Mouse (Mus musculus) MEL (cell line): ENCODE results near the gene Frs2. TPM values are rescaled to one million over a fixed set of nuclear protein-coding genes. Genes with fewer than 3 reads are reported as not detected.

Experiments
- DNase-seq: peaks from one replicate; pipeline ENCODE4 v3.0.0; 2011; ENCODE audit warnings: low read depth, low spot score
- H3K27ac ChIP-seq: 2 replicates; pipeline ENCODE4 v1.5.1; 2012; ENCODE audit warnings: low read depth, mild to moderate bottlenecking, control low read depth, low read length, moderate library complexity; ENCODE audit not compliant: control insufficient read depth
- H3K27me3 ChIP-seq, 2 experiments: fragments of 150-350 bp in 1 of 2; sonication (generic) in 1 of 2; 2 replicates each; pipeline ENCODE4 v1.6.1; 2012; ENCODE audit warnings: low read length in 2 of 2, mild to moderate bottlenecking in 2 of 2, improper control_type of control experiment in 1 of 2, moderate library complexity in 1 of 2; ENCODE audit not compliant: insufficient read depth in 2 of 2, control insufficient read depth in 1 of 2
- H3K36me3 ChIP-seq, 2 experiments: 2 replicates each; pipeline ENCODE4 v1.6.1; 2012 to 2014; ENCODE audit warnings: low read length in 2 of 2, improper control_type of control experiment in 1 of 2, inconsistent platforms in 1 of 2, mild to moderate bottlenecking in 1 of 2; ENCODE audit not compliant: insufficient read depth in 2 of 2, control insufficient read depth in 1 of 2
- H3K4me1 ChIP-seq, 2 experiments: fragments of 150-350 bp in 1 of 2; sonication (generic) in 1 of 2; 2 replicates each; pipeline ENCODE4 v1.6.1; 2012; ENCODE audit warnings: low read length in 2 of 2, improper control_type of control experiment in 1 of 2, mild to moderate bottlenecking in 1 of 2; ENCODE audit not compliant: insufficient read depth in 2 of 2, control insufficient read depth in 1 of 2
- H3K4me3 ChIP-seq, 2 experiments: fragments of 150-350 bp in 1 of 2; sonication (generic) in 1 of 2; 2 replicates each; pipeline ENCODE4 v1.5.1; 2012; ENCODE audit warnings: low read depth in 2 of 2, low read length in 2 of 2, mild to moderate bottlenecking in 2 of 2, moderate library complexity in 2 of 2, control low read depth in 1 of 2, improper control_type of control experiment in 1 of 2; ENCODE audit not compliant: control insufficient read depth in 1 of 2, insufficient read depth in 1 of 2
- H3K79me2 ChIP-seq: 2 replicates; pipeline ENCODE4 v1.6.1; 2012; ENCODE audit warnings: mild to moderate bottlenecking, low read length, moderate library complexity; ENCODE audit not compliant: control insufficient read depth, poor library complexity, insufficient read depth
- H3K9ac ChIP-seq: 2 replicates; pipeline ENCODE4 v1.6.1; 2012; ENCODE audit warnings: low read depth, mild to moderate bottlenecking, control low read depth, low read length, moderate library complexity; ENCODE audit not compliant: control insufficient read depth, poor library complexity, severe bottlenecking
- H3K9me3 ChIP-seq: fragments of 150-350 bp; sonication (generic); replicated peaks from 2 replicates; pipeline ENCODE4 v1.6.1; 2012; ENCODE audit warnings: mild to moderate bottlenecking, low read length, improper control_type of control experiment, moderate library complexity; ENCODE audit not compliant: insufficient read depth
- CHD2 ChIP-seq: IDR thresholded peaks from 2 replicates; pipeline ENCODE4 v1.6.1; 2011; ENCODE audit warnings: low read length, improper control_type of control experiment
- CTCF ChIP-seq, 3 experiments: IDR thresholded peaks in 2 of 3; conservative IDR thresholded peaks in 1 of 3; 2 replicates each; pipeline ENCODE4 v1.5.1; 2011 to 2012; ENCODE audit warnings: low read length in 3 of 3, low read depth in 2 of 3, mild to moderate bottlenecking in 2 of 3, improper control_type of control experiment in 1 of 3, inconsistent platforms in 1 of 3, mixed read lengths in 1 of 3, moderate library complexity in 1 of 3; ENCODE audit not compliant: control insufficient read depth in 1 of 3, insufficient read depth in 1 of 3, poor library complexity in 1 of 3, severe bottlenecking in 1 of 3
- E2F4 ChIP-seq: IDR thresholded peaks from 2 replicates; pipeline ENCODE4 v1.6.1; 2011; ENCODE audit warnings: low read depth, low read length, improper control_type of control experiment, borderline replicate concordance
- ELF1 ChIP-seq: IDR thresholded peaks from 2 replicates; pipeline ENCODE4 v1.6.1; 2014; ENCODE audit warnings: low read depth, mild to moderate bottlenecking, inconsistent platforms, low read length, improper control_type of control experiment, moderate library complexity
- GATA1 ChIP-seq: IDR thresholded peaks from 2 replicates; pipeline ENCODE4 v1.6.1; 2011; ENCODE audit warnings: low read depth, low read length, improper control_type of control experiment
- HCFC1 ChIP-seq: IDR thresholded peaks from 2 replicates; pipeline ENCODE4 v1.6.1; 2012; ENCODE audit warnings: low read depth, mild to moderate bottlenecking, inconsistent platforms, low read length, improper control_type of control experiment, moderate library complexity
- KAT2A ChIP-seq: conservative IDR thresholded peaks from 2 replicates; pipeline ENCODE4 v1.6.1; 2012; ENCODE audit warnings: low read depth, low read length, improper control_type of control experiment, inconsistent platforms
- MAFK ChIP-seq: IDR thresholded peaks from 2 replicates; pipeline ENCODE4 v1.6.1; 2011; ENCODE audit warnings: low read depth, mild to moderate bottlenecking, low read length, improper control_type of control experiment, borderline replicate concordance
- MAX ChIP-seq: IDR thresholded peaks from 2 replicates; pipeline ENCODE4 v1.6.1; 2011; ENCODE audit warnings: low read length, improper control_type of control experiment
- NRF1 ChIP-seq: IDR thresholded peaks from 2 replicates; pipeline ENCODE4 v1.6.1; 2014; ENCODE audit warnings: low read depth, mild to moderate bottlenecking, inconsistent platforms, low read length, improper control_type of control experiment, moderate library complexity; ENCODE audit not compliant: poor library complexity, insufficient read depth, severe bottlenecking
- POLR2A ChIP-seq, 2 experiments: IDR thresholded peaks; 2 replicates each; pipeline ENCODE4 v1.6.1; 2011 to 2012; ENCODE audit warnings: low read length in 2 of 2, mild to moderate bottlenecking in 2 of 2, control low read depth in 1 of 2, improper control_type of control experiment in 1 of 2, low read depth in 1 of 2, moderate library complexity in 1 of 2; ENCODE audit not compliant: control insufficient read depth in 1 of 2, insufficient read depth in 1 of 2, poor library complexity in 1 of 2
- POLR2AphosphoS5 ChIP-seq: IDR thresholded peaks from 2 replicates; pipeline ENCODE4 v1.6.1; 2012; ENCODE audit warnings: low read depth, borderline replicate concordance, mild to moderate bottlenecking, inconsistent platforms, low read length, moderate library complexity, mixed read lengths
- RCOR1 ChIP-seq: IDR thresholded peaks from 2 replicates; pipeline ENCODE4 v1.6.1; 2012; ENCODE audit warnings: low read depth, mild to moderate bottlenecking, inconsistent platforms, low read length, improper control_type of control experiment
- SIN3A ChIP-seq: IDR thresholded peaks from 2 replicates; pipeline ENCODE4 v1.6.1; 2012; ENCODE audit warnings: low read length, improper control_type of control experiment, inconsistent platforms
- TAL1 ChIP-seq: IDR thresholded peaks from 2 replicates; pipeline ENCODE4 v1.6.1; 2012; ENCODE audit warnings: mild to moderate bottlenecking, inconsistent platforms, low read length, moderate library complexity, mixed read lengths
- USF1 ChIP-seq: IDR thresholded peaks from 2 replicates; pipeline ENCODE4 v1.6.1; 2014; ENCODE audit warnings: low read depth, mild to moderate bottlenecking, inconsistent platforms, low read length, improper control_type of control experiment, moderate library complexity
- USF2 ChIP-seq, 2 experiments: IDR thresholded peaks; 2 replicates each; pipeline ENCODE4 v1.6.1; 2011 to 2012; ENCODE audit warnings: improper control_type of control experiment in 2 of 2, low read length in 2 of 2, borderline replicate concordance in 1 of 2, inconsistent platforms in 1 of 2, low read depth in 1 of 2, mild to moderate bottlenecking in 1 of 2; ENCODE audit not compliant: insufficient read depth in 1 of 2
- ZMIZ1 ChIP-seq: IDR thresholded peaks from 2 replicates; pipeline ENCODE4 v1.6.1; 2012; ENCODE audit warnings: low read depth, mild to moderate bottlenecking, inconsistent platforms, low read length, improper control_type of control experiment, moderate library complexity
- ZNF384 ChIP-seq: IDR thresholded peaks from 2 replicates; pipeline ENCODE4 v1.6.1; 2012; ENCODE audit warnings: low read depth, mild to moderate bottlenecking, inconsistent platforms, low read length, improper control_type of control experiment
- polyA plus RNA-seq, 2 experiments: library from polyadenylated mRNA; stranded (reverse) in 1 of 2; unstranded in 1 of 2; fragments of >175 nt in 1 of 2; fragments of >200 nt in 1 of 2; gene quantifications; 2 replicates each; pipeline versions ENCODE4 v1.2.1 to v1.2.4; 2012; ENCODE audit warnings: low replicate concordance in 2 of 2, low read depth in 1 of 2; ENCODE audit not compliant: insufficient read length in 2 of 2, insufficient read depth in 1 of 2, missing spikeins in 1 of 2
- total RNA-seq: library from RNA; depleted of rRNA; stranded (reverse); fragments of 300-350 nt; gene quantifications from 2 replicates; pipeline ENCODE4 v1.2.3, GENCODE M21; 2012

Frs2 gene
- total and polyA plus RNA-seq, 3 experiments, result 6.7 to 129 (median 11.8) TPM

DNA sequence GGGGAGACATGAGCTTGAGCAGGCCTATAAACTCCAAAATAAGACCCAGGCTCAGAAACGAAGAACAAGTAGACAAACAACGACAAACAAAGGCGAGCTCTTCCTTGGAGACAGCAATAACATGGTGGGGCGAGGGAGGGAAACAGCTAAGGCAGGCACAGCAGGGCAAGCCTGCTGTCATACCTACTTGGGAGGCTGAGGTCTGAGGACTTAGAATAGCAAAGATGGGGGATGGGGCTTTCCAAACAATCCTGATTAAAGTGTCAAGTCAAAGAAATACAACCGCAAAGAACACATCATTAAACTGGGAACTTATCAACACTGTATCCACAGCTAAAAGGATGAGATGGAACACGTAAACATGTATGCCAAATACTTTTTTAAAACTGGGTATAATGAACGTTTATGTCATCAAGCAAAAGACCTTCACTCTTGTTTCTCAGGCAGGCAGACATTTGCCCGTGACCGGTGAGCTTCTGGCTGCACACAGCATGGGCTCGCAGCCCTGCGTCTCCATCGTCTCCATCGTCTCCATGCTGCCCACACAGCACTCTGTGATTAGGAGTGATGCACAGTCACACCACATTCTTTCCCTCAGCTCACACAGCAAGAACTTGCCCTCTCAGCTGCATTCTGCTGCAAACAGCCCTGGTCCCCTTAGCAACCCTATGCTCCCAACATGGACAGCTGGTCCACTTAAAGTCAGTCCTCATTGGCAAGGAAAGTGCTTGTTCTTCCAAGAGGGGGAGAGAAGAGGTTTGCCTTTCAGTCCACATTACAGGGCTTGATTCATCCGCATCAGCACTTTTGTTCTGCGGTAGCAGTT, 53.6 kb downstream of the Frs2 start:
- DNase-seq, result no peak
- Histone ChIP-seq H3K9me3 (no peaks in the 10 kb centered on the region), H3K4me3 (no peak overlapping the region), H3K27ac (no peak overlapping the region), H3K79me2 (no peaks in the 10 kb centered on the region), H3K4me1 (peaks cover 4% of the 10 kb centered on the region in 2 experiments), H3K36me3 (peaks cover 0 to 5% of the 10 kb centered on the region in 2 experiments; a peak in 2 of 4 replicates), H3K9ac (no peak overlapping the region), H3K27me3 (no peaks in the 10 kb centered on the region)
- TF ChIP-seq USF2 (IDR thresholded peaks at IDR 0.05; ENCODE audit: borderline replicate concordance in 1 of 2, insufficient read depth in 1 of 2, low read depth in 1 of 2, low read length in 2 of 2) (no peak), ELF1 (no peak), POLR2A (IDR thresholded peaks at IDR 0.05; ENCODE audit: control insufficient read depth in 1 of 2, insufficient read depth in 1 of 2, low read depth in 1 of 2, low read length in 2 of 2, poor library complexity in 1 of 2) (no peak), HCFC1 (no peak), CTCF (IDR thresholded peaks at IDR 0.05 in 2 of 3, conservative IDR thresholded peaks at IDR 0.05 in 1 of 3; ENCODE audit: control insufficient read depth in 1 of 3, insufficient read depth in 1 of 3, low read depth in 2 of 3, low read length in 3 of 3, poor library complexity in 1 of 3, severe bottlenecking in 1 of 3) (no peak), KAT2A (no peak), ZMIZ1 (no peak), MAX (no peak), GATA1 (no peak), RCOR1 (no peak), ZNF384 (no peak), SIN3A (no peak), MAFK (no peak)

DNA sequence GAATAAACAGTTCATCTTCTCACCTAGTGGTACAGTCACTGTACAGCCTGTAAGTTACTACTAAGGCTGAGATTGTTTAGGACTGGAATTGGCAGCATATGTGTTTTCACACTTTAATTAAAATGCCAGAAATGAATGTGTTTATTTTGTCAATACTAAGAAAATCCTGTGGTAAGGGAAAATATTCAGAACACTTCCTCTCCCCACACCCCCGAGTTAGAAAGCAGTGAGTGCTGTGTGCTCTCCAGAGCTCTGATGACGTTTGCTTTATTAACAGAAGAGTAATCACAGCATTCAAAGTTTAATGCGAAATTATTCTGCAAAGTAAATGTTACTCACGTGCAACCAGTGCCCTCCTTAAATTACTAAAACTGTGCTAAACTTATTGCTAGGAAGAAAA, 58.7 kb downstream of the Frs2 start:
- Histone ChIP-seq H3K4me1 (no peaks in the 10 kb centered on the region), H3K4me3 (no peak overlapping the region), H3K36me3 (no peaks in the 10 kb centered on the region; a peak in 1 of 4 replicates), H3K27me3 (no peaks in the 10 kb centered on the region), H3K9me3 (no peaks in the 10 kb centered on the region), H3K79me2 (no peaks in the 10 kb centered on the region), H3K27ac (no peak overlapping the region), H3K9ac (no peak overlapping the region)
- TF ChIP-seq USF2 (IDR thresholded peaks at IDR 0.05; ENCODE audit: borderline replicate concordance in 1 of 2, insufficient read depth in 1 of 2, low read depth in 1 of 2, low read length in 2 of 2) (no peak), CHD2 (no peak), HCFC1 (no peak), USF1 (no peak), MAX (no peak), E2F4 (no peak), NRF1 (no peak), POLR2AphosphoS5 (no peak), CTCF (IDR thresholded peaks at IDR 0.05 in 2 of 3, conservative IDR thresholded peaks at IDR 0.05 in 1 of 3; ENCODE audit: control insufficient read depth in 1 of 3, insufficient read depth in 1 of 3, low read depth in 2 of 3, low read length in 3 of 3, poor library complexity in 1 of 3, severe bottlenecking in 1 of 3) (no peak), TAL1 (no peak)
- DNase-seq, result no peak
